Comparison of ENCODE assay signal across 26 mouse cellular contexts in genomic region chr19:36373056-36373621, GRCm38 (mm10). TPM values are rescaled to one million over a fixed set of nuclear protein-coding genes. Genes with fewer than 3 reads are reported as not detected.
DNase-seq lines count a peak whose midpoint lies in the region; ATAC-seq and TF ChIP-seq lines count a peak whose summit lies in the region.
"Had no signal": no experiment of that assay in that cellular context is flagged by ENCODE, and none has a peak within 500 bp of the region (broad histone marks: within the 10 kb centered on the region; RNA-seq: fewer than 3 reads in every experiment).

No protein-coding gene starts in this region.

- TF ChIP-seq CTCF in kidney, postnatal 0 days (IDR thresholded peaks at IDR 0.05; ENCODE audit: low read depth) = no peak
- TF ChIP-seq CTCF in brain, embryonic 14.5 days (IDR thresholded peaks at IDR 0.05; ENCODE audit: borderline replicate concordance, extremely low read depth, insufficient read depth, insufficient read length) = no peak
- no peak for TF ChIP-seq CTCF in left cerebral cortex, adult 2 months (IDR thresholded peaks at IDR 0.05)

- intact Hi-C loops in left cerebral cortex, adult 2 months (cut with DNase I) = no loop called here

- no peaks in the 10 kb centered on the region for H3K9me3 ChIP-seq in heart, embryonic 12.5 days (replicated peaks)
- no peaks in the 10 kb centered on the region for H3K9me3 ChIP-seq in kidney, postnatal 0 days (replicated peaks; ENCODE audit: low read length)
- H3K9me3 ChIP-seq: embryonic facial prominence, embryonic 12.5 days; hindbrain, embryonic 10.5 days; intestine, embryonic 15.5 days; liver, embryonic 12.5 days; midbrain, embryonic 13.5 days had no signal

- no peak overlapping the region for H3K4me3 ChIP-seq in heart, embryonic 12.5 days
- no peak overlapping the region for H3K4me3 ChIP-seq in kidney, postnatal 0 days (replicated peaks; ENCODE audit: low read depth, low read length)
- no peak overlapping the region for H3K4me3 ChIP-seq in left cerebral cortex, adult 2 months
- H3K4me3 ChIP-seq: embryonic facial prominence, embryonic 12.5 days; gastrocnemius, adult 2 months; heart, adult 2 months; hindbrain, embryonic 10.5 days; intestine, embryonic 15.5 days; liver, embryonic 12.5 days; midbrain, embryonic 13.5 days had no signal

- ATAC-seq in heart, embryonic 12.5 days (ENCODE audit: insufficient number of reproducible peaks, low FRiP score) = peak; percentile 25; the same call in 1 of the 2 replicates
- ATAC-seq in kidney, postnatal 0 days (replicated peaks; ENCODE audit: low FRiP score, low read depth) = no peak
- ATAC-seq: CD4-positive, CD25-positive, alpha-beta regulatory T cell, adult 4 months; forebrain, embryonic 14.5 days; hindbrain, postnatal 0 days; intestine, embryonic 15.5 days; liver, embryonic 12.5 days; liver, postnatal 0 days; midbrain, embryonic 13.5 days had no signal

- DNase-seq in heart, postnatal 4 days = no peak
- peak; percentile 21 for DNase-seq in kidney, postnatal 0 days (ENCODE audit: low spot score)
- DNase-seq in kidney, adult 9 months = no peak
- peak; percentile 5 for DNase-seq in brain, embryonic 14.5 days (ENCODE audit: low read depth)
- peak; percentile 48 for DNase-seq in mesoderm, embryonic 11.5 days (ENCODE audit: low read depth, low spot score)
- no peak for DNase-seq in left cerebral cortex, adult 2 months (ENCODE audit: extremely low spot score in 1 of 2, low spot score in 2 of 2)
- DNase-seq: adrenal gland, postnatal 14 days; cerebellum, adult 11-12 months; cerebellum, adult 9-11 months; gastrocnemius, adult 2 months; gastrocnemius, postnatal 36 days; heart, adult 2 months; kidney, postnatal 36 days; left cerebral cortex, postnatal 4 days; liver, postnatal 0 days; lung, postnatal 36 days; thymus, postnatal 4 days had no signal

- 41% methylated on average over 6 of the region's 6 CpGs for WGBS in heart, embryonic 12.5 days
- WGBS in kidney, postnatal 0 days = 24% methylated on average over 6 of the region's 6 CpGs

- no peaks in the 10 kb centered on the region for H3K36me3 ChIP-seq in heart, embryonic 12.5 days
- no peaks in the 10 kb centered on the region for H3K36me3 ChIP-seq in kidney, postnatal 0 days (ENCODE audit: insufficient read depth, low read length)
- H3K36me3 ChIP-seq: embryonic facial prominence, embryonic 12.5 days; hindbrain, embryonic 10.5 days; intestine, embryonic 15.5 days; liver, embryonic 12.5 days; midbrain, embryonic 13.5 days had no signal

- TF ChIP-seq POLR2A in brain, embryonic 14.5 days (IDR thresholded peaks at IDR 0.05; ENCODE audit: borderline replicate concordance, extremely low read depth, insufficient read depth, insufficient read length, poor library complexity, severe bottlenecking) = no peak

- H3K4me2 ChIP-seq in heart, embryonic 12.5 days = peak overlapping the region; percentile 29
- no peak overlapping the region for H3K4me2 ChIP-seq in kidney, postnatal 0 days (ENCODE audit: low read length)
- H3K4me2 ChIP-seq: embryonic facial prominence, embryonic 12.5 days; intestine, embryonic 15.5 days; liver, embryonic 12.5 days; midbrain, embryonic 13.5 days had no signal

- H3K9ac ChIP-seq in heart, embryonic 12.5 days = no peak overlapping the region
- H3K9ac ChIP-seq in kidney, postnatal 0 days (ENCODE audit: low read depth, low read length) = no peak overlapping the region
- H3K9ac ChIP-seq: embryonic facial prominence, embryonic 12.5 days; intestine, embryonic 15.5 days; liver, embryonic 12.5 days; liver, postnatal 0 days; midbrain, embryonic 13.5 days had no signal

- H3K27ac ChIP-seq in heart, embryonic 12.5 days (ENCODE audit: poor library complexity, severe bottlenecking) = no peak overlapping the region
- no peak overlapping the region for H3K27ac ChIP-seq in kidney, postnatal 0 days
- H3K27ac ChIP-seq in left cerebral cortex, adult 2 months = no peak overlapping the region
- H3K27ac ChIP-seq: embryonic facial prominence, embryonic 12.5 days; gastrocnemius, adult 2 months; heart, adult 2 months; hindbrain, embryonic 10.5 days; hindbrain, postnatal 0 days; intestine, embryonic 15.5 days; liver, embryonic 12.5 days; midbrain, embryonic 13.5 days had no signal

- no peaks in the 10 kb centered on the region for H3K27me3 ChIP-seq in heart, embryonic 12.5 days (replicated peaks)
- H3K27me3 ChIP-seq in kidney, postnatal 0 days (ENCODE audit: insufficient read depth, low read length) = no peaks in the 10 kb centered on the region
- H3K27me3 ChIP-seq: embryonic facial prominence, embryonic 12.5 days; intestine, embryonic 15.5 days had no signal

- peaks cover 26% of the 10 kb centered on the region for H3K4me1 ChIP-seq in heart, embryonic 12.5 days (replicated peaks)
- no peaks in the 10 kb centered on the region for H3K4me1 ChIP-seq in kidney, postnatal 0 days (replicated peaks; ENCODE audit: insufficient read depth, low read length)
- H3K4me1 ChIP-seq: embryonic facial prominence, embryonic 12.5 days; intestine, embryonic 15.5 days; liver, embryonic 12.5 days; midbrain, embryonic 13.5 days had no signal

RNA-seq across cellular contexts. Expression of gene Pcgf5, which starts 25.0 kb away (rescaled TPM):
- 50.0 and 54.1 TPM in 2 replicates for polyA plus RNA-seq in heart, embryonic 12.5 days (2016; fragmentation: Nextera tagmentation; extraction: Ambion mirVana)
- 10 to 100 TPM; 60.2 to 62.1 TPM for total RNA-seq in heart, postnatal 4 days (2021)
- polyA plus RNA-seq in kidney, postnatal 0 days (2015; fragmentation: Nextera tagmentation; extraction: Ambion mirVana) = 12.5 and 14.0 TPM in 2 replicates
- 5.4 and 6.0 TPM in 2 replicates for polyA plus RNA-seq in brain, embryonic 14.5 days (2012; rRNA removed)
- total RNA-seq in left cerebral cortex, adult 2 months (2021) = 10 to 100 TPM; 27.8 to 28.1 TPM

Comparison
In these comparisons a context has a peak if more than half of its experiments do, and no peak if none do; other contexts are left out.
1. DNase-seq: peak in kidney, postnatal 0 days (single experiment), brain, embryonic 14.5 days (single experiment) and mesoderm, embryonic 11.5 days (single experiment); none in heart, postnatal 4 days (single experiment), kidney, adult 9 months (single experiment) and left cerebral cortex, adult 2 months (0 of 2).